Mouse (Mus musculus) heart, embryonic 10.5 days (tissue): ENCODE results near the gene Atf6. TPM values are rescaled to one million over a fixed set of nuclear protein-coding genes. Genes with fewer than 3 reads are reported as not detected.

ENCODE experiments used
- DNase-seq: peaks from one replicate; pipeline ENCODE4 v3.0.0-alpha.2; 2017; ENCODE audit warnings: low spot score
- H3K27ac ChIP-seq: fragments of 300-500 bp; sonication (generic); 2 replicates; pipeline ENCODE4 v1.5.1; 2016; ENCODE audit warnings: mild to moderate bottlenecking
- H3K27me3 ChIP-seq: fragments of 300-500 bp; sonication (generic); 2 replicates; pipeline ENCODE4 v1.6.1; 2016; ENCODE audit warnings: mild to moderate bottlenecking; ENCODE audit not compliant: poor library complexity, insufficient read depth, severe bottlenecking
- H3K36me3 ChIP-seq: fragments of 300-500 bp; sonication (generic); 2 replicates; pipeline ENCODE4 v1.6.1; 2016; ENCODE audit warnings: mild to moderate bottlenecking, moderate library complexity
- H3K4me1 ChIP-seq: fragments of 300-500 bp; sonication (generic); 2 replicates; pipeline ENCODE4 v1.6.1; 2016; ENCODE audit warnings: mild to moderate bottlenecking
- H3K4me3 ChIP-seq: fragments of 300-500 bp; sonication (generic); 2 replicates; pipeline ENCODE4 v1.5.1; 2016; ENCODE audit warnings: mild to moderate bottlenecking, moderate library complexity
- H3K9me3 ChIP-seq: fragments of 300-500 bp; sonication (generic); 2 replicates; pipeline ENCODE4 v1.6.1; 2016; ENCODE audit warnings: mild to moderate bottlenecking, moderate library complexity
- WGBS: fragments of 180-500 bp; shearing (Covaris S2); methylation state at CpG from one replicate; pipeline ENCODE4 v1.1.7; 2016; 5-methylcytosine and 5-hydroxymethylcytosine counted together
- polyA plus RNA-seq: library from polyadenylated mRNA; unstranded; fragments of >200 nt; fragmentation: Nextera tagmentation; extraction: Ambion mirVana; gene quantifications from 2 replicates; pipeline ENCODE4 v1.2.1, GENCODE M21; 2016

Gene Atf6
- polyA plus RNA-seq, 1 experiment from 2014 or later: 10.9 TPM

GRCm38 (mm10) chr1:170896651-170897281, 29.2 kb upstream of the Atf6 start:
- Histone ChIP-seq H3K4me1 (no peaks in the 10 kb centered on the region), H3K9me3 (no peaks in the 10 kb centered on the region), H3K4me3 (no peak overlapping the region), H3K27me3 (peaks cover 6% of the 10 kb centered on the region; the same call in 1 of the 2 replicates), H3K27ac (no peak overlapping the region), H3K36me3 (no peaks in the 10 kb centered on the region)
- WGBS: 77% methylated on average over 5 of the region's 5 CpGs
- DNase-seq: no peak

GRCm38 (mm10) chr1:170894603-170895602, 27.3 kb upstream of the Atf6 start:
- DNase-seq: no peak
- no peak overlapping the region for H3K4me3 ChIP-seq
- no peak overlapping the region for H3K27ac ChIP-seq
- H3K27me3 ChIP-seq: peaks cover 6% of the 10 kb centered on the region; the same call in 1 of the 2 replicates
- no peaks in the 10 kb centered on the region for H3K36me3 ChIP-seq
- no peaks in the 10 kb centered on the region for H3K4me1 ChIP-seq
- no peaks in the 10 kb centered on the region for H3K9me3 ChIP-seq
- WGBS: 65% methylated on average over 9 of the region's 9 CpGs

GRCm38 (mm10) chr1:170892279-170892678, 24.7 kb upstream of the Atf6 start:
- no peaks in the 10 kb centered on the region for H3K4me1 ChIP-seq
- H3K36me3 ChIP-seq: no peaks in the 10 kb centered on the region
- H3K27ac ChIP-seq: no peak overlapping the region
- no peaks in the 10 kb centered on the region for H3K27me3 ChIP-seq
- H3K4me3 ChIP-seq: no peak overlapping the region
- H3K9me3 ChIP-seq: no peaks in the 10 kb centered on the region
- no peak for DNase-seq
- WGBS: 68% methylated on average over 1 of the region's 1 CpGs

GRCm38 (mm10) chr1:170891646-170892045, 24.1 kb upstream of the Atf6 start:
- Histone ChIP-seq H3K4me3 (no peak overlapping the region), H3K27me3 (no peaks in the 10 kb centered on the region), H3K36me3 (no peaks in the 10 kb centered on the region), H3K27ac (no peak overlapping the region), H3K4me1 (no peaks in the 10 kb centered on the region), H3K9me3 (no peaks in the 10 kb centered on the region)
- WGBS: 44% methylated on average over 2 of the region's 2 CpGs
- no peak for DNase-seq

- Histone ChIP-seq H3K27me3 (no peaks in the 10 kb centered on the region), H3K36me3 (no peaks in the 10 kb centered on the region), H3K4me1 (peaks cover 5% of the 10 kb centered on the region), H3K9me3 (no peaks in the 10 kb centered on the region), H3K4me3 (no peak overlapping the region), H3K27ac (no peak overlapping the region)
- 80% methylated on average over 4 of the region's 4 CpGs for WGBS
- DNase-seq: no peak
These were observed 21.7 kb upstream of the Atf6 start for GRCm38 (mm10) chr1:170889310-170889709.

GRCm38 (mm10) chr1:170886044-170886458, 18.5 kb upstream of the Atf6 start:
- no peaks in the 10 kb centered on the region for H3K9me3 ChIP-seq
- H3K27me3 ChIP-seq: no peaks in the 10 kb centered on the region
- WGBS: 51% methylated on average over 6 of the region's 6 CpGs
- peaks cover 15% of the 10 kb centered on the region for H3K4me1 ChIP-seq
- H3K36me3 ChIP-seq: peaks cover 7% of the 10 kb centered on the region
- no peak overlapping the region for H3K4me3 ChIP-seq
- DNase-seq: no peak
- H3K27ac ChIP-seq: no peak overlapping the region

- H3K36me3 ChIP-seq: peaks cover 17% of the 10 kb centered on the region
- WGBS: under 1% methylated on average over 43 of the region's 46 CpGs
- H3K27me3 ChIP-seq: no peaks in the 10 kb centered on the region
- no peaks in the 10 kb centered on the region for H3K9me3 ChIP-seq
- H3K4me1 ChIP-seq: peaks cover 15% of the 10 kb centered on the region
- peak within 1 kb of the TSS; percentile 94 for H3K27ac ChIP-seq
- DNase-seq: peak; percentile 96
- peak within 1 kb of the TSS; percentile 91 for H3K4me3 ChIP-seq
These were observed 17.5 kb upstream of the Atf6 start, which contains the start of the genes Gm26620 and Dusp12 for GRCm38 (mm10) chr1:170884978-170885561. Gm26620 (plus strand) TSS chr1:170885065. Dusp12 (minus strand) TSS chr1:170885540.

GRCm38 (mm10) chr1:170884390-170884789, 16.8 kb upstream of the Atf6 start:
- Histone ChIP-seq H3K36me3 (peaks cover 22% of the 10 kb centered on the region), H3K4me3 (peak overlapping the region; percentile 91), H3K9me3 (no peaks in the 10 kb centered on the region), H3K4me1 (peaks cover 15% of the 10 kb centered on the region), H3K27me3 (no peaks in the 10 kb centered on the region), H3K27ac (peak overlapping the region; percentile 94)
- DNase-seq: no peak
- WGBS: 28% methylated on average over 8 of the region's 8 CpGs

- no peak for DNase-seq
- Histone ChIP-seq H3K9me3 (no peaks in the 10 kb centered on the region), H3K27ac (no peak overlapping the region), H3K36me3 (peaks cover 30% of the 10 kb centered on the region), H3K4me3 (no peak overlapping the region), H3K27me3 (no peaks in the 10 kb centered on the region), H3K4me1 (peaks cover 15% of the 10 kb centered on the region)
- 86% methylated on average over 5 of the region's 5 CpGs for WGBS
These were observed 15.4 kb upstream of the Atf6 start for GRCm38 (mm10) chr1:170882915-170883485.

- 77% methylated on average over 5 of the region's 5 CpGs for WGBS
- no peaks in the 10 kb centered on the region for H3K4me1 ChIP-seq
- H3K9me3 ChIP-seq: no peaks in the 10 kb centered on the region
- H3K36me3 ChIP-seq: peaks cover 69% of the 10 kb centered on the region
- H3K27me3 ChIP-seq: no peaks in the 10 kb centered on the region
- H3K4me3 ChIP-seq: no peak overlapping the region
- no peak for DNase-seq
- H3K27ac ChIP-seq: no peak overlapping the region
These were observed 9.3 kb upstream of the Atf6 start for GRCm38 (mm10) chr1:170876906-170877305.

GRCm38 (mm10) chr1:170875676-170876075, 8.1 kb upstream of the Atf6 start:
- Histone ChIP-seq H3K36me3 (peaks cover 67% of the 10 kb centered on the region), H3K27ac (no peak overlapping the region), H3K4me1 (no peaks in the 10 kb centered on the region), H3K4me3 (no peak overlapping the region), H3K27me3 (no peaks in the 10 kb centered on the region), H3K9me3 (no peaks in the 10 kb centered on the region)
- WGBS: 83% methylated on average over 3 of the region's 3 CpGs
- no peak for DNase-seq

- DNase-seq: peak; percentile 20
- no peaks in the 10 kb centered on the region for H3K4me1 ChIP-seq
- 91% methylated on average over 2 of the region's 2 CpGs for WGBS
- H3K9me3 ChIP-seq: no peaks in the 10 kb centered on the region
- H3K4me3 ChIP-seq: no peak overlapping the region
- H3K27ac ChIP-seq: no peak overlapping the region
- H3K27me3 ChIP-seq: no peaks in the 10 kb centered on the region
- peaks cover 39% of the 10 kb centered on the region for H3K36me3 ChIP-seq
These were observed 4.4 kb upstream of the Atf6 start for GRCm38 (mm10) chr1:170871961-170872360.
